Mouse (Mus musculus) common myeloid progenitor, adult 5-6 weeks (primary cell): ENCODE measurements around the gene Ap3s2. TPM values are rescaled to one million over a fixed set of nuclear protein-coding genes. Genes with fewer than 3 reads are reported as not detected.

Experiments
- ATAC-seq: replicated peaks from 2 replicates; pipeline ENCODE4 v1.8.0; 2016; ENCODE audit warnings: low read depth, mild to moderate bottlenecking, moderate TSS enrichment, inconsistent platforms; ENCODE audit not compliant: poor library complexity, severe bottlenecking
- total RNA-seq: library from RNA; stranded (forward); fragments of 200-1000, 187-1606 nt; gene quantifications from 2 replicates; pipeline ENCODE4 v1.2.3, GENCODE M21; 2017

The Ap3s2 gene
- total RNA-seq, 1 experiment from 2014 or later: 11.1 TPM

DNA sequence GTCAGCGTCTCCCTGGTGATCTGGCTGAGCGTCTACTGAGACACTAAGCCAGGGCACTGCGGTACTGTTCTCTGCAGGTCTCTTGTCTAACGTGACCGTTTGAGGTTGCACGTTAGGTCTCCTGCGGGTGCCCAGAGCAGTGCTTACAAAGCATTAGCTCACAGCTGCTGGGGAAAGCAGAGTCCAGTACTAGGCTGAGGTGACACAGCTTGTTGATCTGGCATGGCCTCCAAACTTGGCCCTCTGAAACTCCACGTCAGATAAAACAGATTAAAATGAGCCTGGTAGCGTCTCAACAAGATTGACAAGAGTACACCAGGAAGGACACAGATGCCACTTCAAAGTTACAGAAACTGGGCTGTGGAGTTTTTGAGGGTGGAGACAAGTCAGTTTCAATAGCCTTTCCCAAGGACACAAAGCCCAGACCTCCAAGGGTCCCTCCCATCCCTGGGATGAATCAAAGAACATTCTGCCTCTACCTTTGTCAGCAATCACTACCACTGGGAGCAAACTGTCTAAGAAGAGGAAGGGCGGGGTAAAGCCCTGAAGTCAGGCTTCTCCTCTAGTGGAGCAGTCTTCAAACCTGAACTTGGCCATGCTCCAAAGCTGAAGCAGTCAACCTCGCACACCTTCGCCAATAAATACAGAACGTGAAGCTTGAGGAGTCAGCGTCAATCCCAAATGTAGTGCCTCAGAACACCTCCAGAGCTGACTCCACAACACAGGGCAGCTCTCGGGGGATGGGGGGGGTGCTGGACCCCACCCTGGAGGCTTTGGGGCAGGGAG, 29.8 kb downstream of the Ap3s2 start:
- ATAC-seq: no peak

- ATAC-seq: no peak
Observed at GRCm38 (mm10) chr7:79888603-79889002, 31.8 kb downstream of the Ap3s2 start.

DNA sequence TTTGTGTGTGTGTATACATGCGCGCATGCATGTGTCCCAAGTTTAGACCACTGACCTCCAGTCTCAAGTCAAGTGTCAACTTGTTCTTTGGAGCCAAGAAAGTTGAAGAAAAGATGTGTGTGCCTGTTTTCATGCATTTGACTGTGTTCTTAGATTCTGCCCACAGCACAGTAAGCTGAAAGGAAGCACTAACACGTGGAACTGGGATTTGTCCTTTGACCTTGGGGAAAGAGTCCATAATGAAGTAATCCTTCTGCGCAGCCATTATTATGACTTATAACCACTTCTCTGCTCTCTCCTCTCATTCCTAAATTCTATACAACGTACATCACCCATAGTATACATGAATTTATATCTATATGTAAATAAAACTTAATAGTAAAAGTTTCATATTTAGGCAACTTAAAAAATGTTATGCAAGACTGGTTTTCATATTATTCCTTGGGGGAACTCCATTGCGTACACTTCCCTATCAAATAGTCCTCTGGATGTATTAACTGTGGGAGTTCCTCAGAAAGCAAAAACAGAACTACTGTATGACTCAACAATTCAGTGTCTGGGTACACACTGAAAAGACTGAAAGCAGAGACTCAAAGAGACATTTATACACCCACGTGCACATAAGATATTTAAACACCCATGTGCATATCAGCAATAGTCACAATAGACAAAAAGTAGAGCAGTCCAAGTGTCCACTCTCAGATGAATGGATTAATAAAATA, 36.7 kb downstream of the Ap3s2 start:
- no peak for ATAC-seq

DNA sequence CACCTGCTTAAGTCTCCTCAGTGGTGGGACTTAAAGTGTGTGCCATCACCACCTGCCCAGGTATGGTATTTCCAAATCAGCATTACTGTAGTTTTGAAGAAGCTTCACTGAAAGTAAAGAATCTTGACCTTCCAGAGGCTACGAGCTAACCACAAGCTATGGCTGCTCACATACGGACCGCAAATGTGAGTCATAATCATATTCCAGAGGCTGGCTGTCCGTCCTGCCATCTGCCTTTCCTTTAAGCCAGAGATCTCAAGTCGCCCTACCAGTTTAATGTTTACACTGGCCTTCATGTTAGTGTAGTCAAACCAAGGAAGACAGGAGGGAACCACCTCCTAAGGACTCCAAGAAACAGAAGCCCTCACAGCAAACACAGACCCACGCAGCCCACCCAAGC, 38.5 kb downstream of the Ap3s2 start:
- ATAC-seq: no peak

GRCm38 (mm10) chr7:79880998-79881397, 39.5 kb downstream of the Ap3s2 start:
- no peak for ATAC-seq

GRCm38 (mm10) chr7:79880033-79880432, 40.4 kb downstream of the Ap3s2 start:
- ATAC-seq: no peak

DNA sequence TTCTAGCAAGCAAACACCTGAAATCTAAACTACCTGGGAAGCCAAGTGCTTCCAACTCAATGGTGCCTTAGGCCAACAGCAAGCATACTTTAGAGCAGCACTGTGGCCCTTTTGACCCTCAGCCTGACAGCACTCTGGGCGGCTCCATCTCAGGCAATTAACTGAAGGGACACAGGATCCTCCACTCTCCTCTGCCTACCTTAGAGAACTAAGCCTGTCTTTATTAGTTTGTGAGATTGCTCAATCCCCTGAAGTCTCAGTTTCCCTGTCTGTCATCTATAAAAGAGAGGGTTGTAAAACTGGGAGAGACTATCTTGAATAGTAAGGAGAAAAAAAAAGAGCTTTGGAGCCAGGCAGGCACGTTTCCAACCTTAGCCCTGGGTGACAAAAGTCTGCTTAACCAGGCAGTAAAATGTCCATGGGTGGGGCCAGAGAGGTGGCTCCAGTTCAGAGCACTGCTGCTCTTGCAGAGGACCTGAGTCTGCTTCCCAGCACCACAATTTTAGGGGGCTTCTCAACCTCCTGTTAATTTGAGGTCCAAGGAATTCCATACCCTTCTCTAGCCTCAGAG, 41.9 kb downstream of the Ap3s2 start:
- ATAC-seq: no peak

- ATAC-seq: no peak
Observed at GRCm38 (mm10) chr7:79873407-79873806, 47.0 kb downstream of the Ap3s2 start.

DNA sequence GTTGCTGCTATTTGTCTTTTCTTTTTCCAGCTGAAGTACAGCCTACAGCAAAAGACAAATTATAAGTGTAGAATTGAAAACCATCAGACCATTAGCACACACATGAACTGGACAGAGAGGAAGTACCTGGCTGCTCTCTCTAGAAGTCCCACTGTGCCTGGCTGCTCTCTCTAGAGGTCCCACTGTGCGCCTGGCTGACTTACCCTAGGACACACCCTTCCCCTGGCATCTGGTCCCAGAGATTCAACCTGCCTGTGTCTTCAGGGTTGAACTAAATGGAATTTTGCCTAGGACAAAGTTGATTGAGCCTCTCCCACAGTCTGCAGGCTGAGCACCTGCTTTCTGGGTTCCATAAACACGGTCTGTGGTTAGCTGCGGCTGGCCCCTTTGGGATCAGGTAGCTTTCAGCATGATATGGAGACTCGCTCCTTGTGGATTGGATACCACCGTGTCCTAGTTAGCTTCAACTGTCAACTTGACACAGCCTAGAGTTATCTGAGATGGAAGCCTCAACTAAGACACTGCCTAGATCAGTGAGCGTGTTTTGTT, 48.6 kb downstream of the Ap3s2 start:
- ATAC-seq: no peak

GRCm38 (mm10) chr7:79869072-79869719, 51.3 kb downstream of the Ap3s2 start:
- no peak for ATAC-seq

DNA sequence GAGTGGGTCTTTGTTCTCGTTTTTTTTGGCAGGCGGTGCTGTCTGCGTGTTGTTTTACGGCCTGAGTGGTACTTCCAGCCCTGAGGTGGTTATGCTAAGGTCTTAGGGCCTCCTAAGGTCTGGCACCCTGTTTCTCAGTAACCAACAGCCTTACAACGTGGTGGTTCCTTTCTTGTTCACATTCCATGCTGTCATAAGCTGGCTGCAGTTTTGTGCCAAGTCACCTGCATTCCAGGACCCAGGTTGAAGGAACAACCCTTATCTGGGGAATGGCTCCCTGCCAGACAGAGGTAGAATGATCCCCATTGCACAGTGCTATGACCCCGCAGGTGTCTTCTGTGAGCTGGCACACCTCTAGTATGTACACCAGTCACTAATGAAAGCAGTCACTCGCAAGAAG, 52.0 kb downstream of the Ap3s2 start:
- ATAC-seq: no peak

GRCm38 (mm10) chr7:79867861-79868260, 52.6 kb downstream of the Ap3s2 start:
- ATAC-seq: no peak

DNA sequence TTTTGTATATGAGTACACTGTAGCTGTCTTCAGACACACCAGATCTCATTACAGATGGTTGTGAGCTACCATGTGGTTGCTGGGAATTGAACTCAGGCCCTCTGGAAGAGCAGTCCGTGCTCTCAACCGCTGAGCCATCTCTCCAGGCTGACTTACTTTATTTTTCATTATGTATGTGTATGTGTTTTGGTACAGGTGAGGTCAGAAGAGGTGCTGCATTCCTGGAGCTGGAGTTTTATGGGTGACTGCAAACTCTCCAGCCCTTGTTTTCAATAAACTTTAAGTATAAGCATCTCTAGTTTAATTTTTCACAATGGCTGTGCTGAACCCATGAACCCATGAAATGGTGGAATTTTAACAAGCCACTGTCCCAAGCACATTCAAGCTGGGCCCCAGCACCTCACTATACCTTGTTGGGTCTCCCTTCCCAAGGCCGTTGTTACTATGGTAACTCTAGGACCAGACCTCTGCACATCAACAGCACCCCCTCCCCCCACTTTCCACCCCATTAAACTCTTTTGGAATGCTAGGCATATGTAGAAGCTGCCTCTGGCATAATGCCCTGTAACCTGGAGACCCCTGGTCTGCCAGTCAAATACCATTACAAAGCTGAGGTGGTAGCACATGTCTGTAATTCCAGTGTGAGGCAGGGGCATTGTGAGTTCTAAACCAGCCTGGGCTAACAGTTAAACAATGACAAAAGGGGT, 54.0 kb downstream of the Ap3s2 start:
- no peak for ATAC-seq

DNA sequence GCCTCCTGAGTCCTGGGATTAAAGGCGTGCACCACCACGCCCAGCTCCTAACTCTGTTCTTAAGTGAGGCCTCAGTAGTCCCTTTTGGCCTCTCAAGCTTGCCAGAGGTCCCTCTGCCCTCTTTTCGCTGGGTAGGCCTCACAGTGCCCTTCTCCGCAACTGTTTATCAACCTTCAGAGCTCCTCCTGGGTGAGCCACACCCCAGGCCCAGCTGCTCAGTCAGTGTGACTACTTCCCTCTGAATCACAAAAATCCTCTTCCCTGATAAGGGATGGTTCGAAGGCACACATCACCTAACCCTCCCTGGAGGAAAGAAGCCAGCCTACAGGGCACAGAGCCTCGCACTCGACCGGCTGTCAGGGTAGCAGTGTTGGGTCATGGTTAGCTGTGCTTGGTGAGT, 58.7 kb downstream of the Ap3s2 start:
- ATAC-seq: no peak

DNA sequence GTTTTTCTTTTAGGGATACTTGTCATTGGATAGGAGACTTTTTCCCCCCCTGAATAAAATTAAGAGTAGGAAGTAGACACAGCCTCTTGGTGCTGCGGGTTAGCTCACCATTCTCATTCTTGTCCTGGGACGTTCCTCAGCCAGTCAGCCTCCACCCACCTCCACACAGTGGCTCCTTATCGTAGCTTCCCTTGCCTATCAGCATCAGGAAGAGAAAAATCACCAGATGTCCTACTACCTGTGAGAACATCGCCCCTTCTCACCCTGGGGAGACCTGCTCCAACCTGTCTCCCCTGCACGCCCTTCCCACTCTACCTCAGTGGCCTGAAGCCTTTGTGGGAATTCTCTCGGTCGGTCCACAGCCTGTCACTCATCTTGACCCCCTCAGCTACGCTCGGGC, 59.6 kb downstream of the Ap3s2 start, which contains the start of gene Anpep:
Gene Anpep (minus strand): TSS at position 249 of the 400 bp plus-strand sequence.
- no peak for ATAC-seq

- ATAC-seq: peak; percentile 36
Observed at GRCm38 (mm10) chr7:79858956-79859630, 61.4 kb downstream of the Ap3s2 start.

DNA sequence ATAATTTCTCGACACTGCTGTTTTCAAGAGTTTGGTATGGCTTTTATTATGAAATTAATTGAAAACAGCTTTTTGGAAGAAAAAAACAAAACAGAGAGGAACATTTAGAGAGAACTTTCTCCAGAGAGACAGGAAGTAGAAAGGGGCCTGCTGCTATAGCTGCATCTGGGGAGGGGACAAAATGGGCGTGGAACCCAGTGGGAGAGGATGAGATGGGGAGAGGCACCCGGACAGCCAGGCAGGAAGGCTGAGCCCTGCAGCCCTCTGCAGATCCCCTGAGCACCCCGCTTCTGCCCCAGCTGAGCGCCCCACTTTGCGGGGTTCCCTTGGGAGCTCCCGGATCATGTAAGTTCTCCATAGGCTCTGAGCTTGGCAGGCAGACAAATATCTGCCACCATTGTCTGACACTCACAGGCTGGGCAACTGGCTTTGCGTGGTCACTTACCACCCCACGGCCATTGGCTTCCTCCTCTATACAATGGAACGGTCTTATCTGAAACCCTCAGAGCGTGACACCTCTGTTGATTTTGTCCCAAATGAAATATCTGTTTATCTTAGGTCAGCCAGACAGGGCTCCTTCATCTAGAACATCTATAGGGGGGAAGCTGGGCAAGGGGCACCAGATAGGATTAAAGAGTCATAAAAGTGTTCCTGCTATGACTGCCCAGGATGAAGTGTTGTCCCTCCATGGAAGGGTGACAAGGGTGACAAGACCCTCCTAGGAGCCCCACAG, 62.1 kb downstream of the Ap3s2 start:
- no peak for ATAC-seq

- no peak for ATAC-seq
Observed at GRCm38 (mm10) chr7:79856305-79856704, 64.1 kb downstream of the Ap3s2 start.
